ENCODE assay signal across 13 mouse cellular contexts in genomic region chr13:107475166-107475565, GRCm38 (mm10).
"Had no signal": no experiment of that assay in that cellular context is flagged by ENCODE, and none has a peak within 500 bp of the region (broad histone marks: within the 10 kb centered on the region; RNA-seq: fewer than 3 reads in every experiment).

No protein-coding gene starts in this region.

- H3K27me3 ChIP-seq: neural tube, embryonic 12.5 days had no signal

- H3K9ac ChIP-seq: kidney, embryonic 15.5 days; limb, embryonic 13.5 days; liver, embryonic 14.5 days; midbrain, embryonic 13.5 days; neural tube, embryonic 12.5 days had no signal

- H3K27ac ChIP-seq: kidney, embryonic 15.5 days; limb, embryonic 13.5 days; liver, embryonic 14.5 days; midbrain, embryonic 13.5 days; neural tube, embryonic 12.5 days had no signal

- H3K4me2 ChIP-seq: kidney, embryonic 15.5 days; limb, embryonic 13.5 days; midbrain, embryonic 13.5 days; neural tube, embryonic 12.5 days had no signal

- DNase-seq: kidney, adult 2 months; kidney, postnatal 25 days; layer of hippocampus, postnatal 36 days; lung, adult 18-20 months; right cerebral cortex, adult 18-20 months; right cerebral cortex, postnatal 25 days; thymus, postnatal 36 days had no signal

- ATAC-seq: midbrain, embryonic 13.5 days had no signal

- H3K9me3 ChIP-seq: kidney, embryonic 15.5 days; limb, embryonic 13.5 days; midbrain, embryonic 13.5 days; neural tube, embryonic 12.5 days had no signal

- H3K36me3 ChIP-seq: kidney, embryonic 15.5 days; limb, embryonic 13.5 days; midbrain, embryonic 13.5 days; neural tube, embryonic 12.5 days had no signal

- H3K4me3 ChIP-seq: kidney, embryonic 15.5 days; limb, embryonic 13.5 days; midbrain, embryonic 13.5 days; myocyte; neural tube, embryonic 12.5 days had no signal
